Mouse (Mus musculus) forebrain, embryonic 12.5 days (tissue): ENCODE measurements around the gene Ptprd. TPM values are rescaled to one million over a fixed set of nuclear protein-coding genes. Genes with fewer than 3 reads are reported as not detected.

ENCODE experiments used
- ATAC-seq: fragments of 200-750 bp; cut with Nextera tagmentation; 2 replicates; pipeline ENCODE4 v1.8.0; 2017; ENCODE audit warnings: moderate TSS enrichment; ENCODE audit not compliant: low FRiP score
- H3K27ac ChIP-seq: fragments of 300-500 bp; sonication (generic); 2 replicates; pipeline ENCODE4 v1.5.1; 2016; ENCODE audit warnings: mild to moderate bottlenecking
- H3K27me3 ChIP-seq: fragments of 300-500 bp; sonication (generic); 2 replicates; pipeline ENCODE4 v1.6.1; 2016; ENCODE audit warnings: mild to moderate bottlenecking
- H3K36me3 ChIP-seq: fragments of 300-500 bp; sonication (generic); replicated peaks from 2 replicates; pipeline ENCODE4 v1.6.1; 2016; ENCODE audit warnings: mild to moderate bottlenecking
- H3K4me1 ChIP-seq: fragments of 300-500 bp; sonication (generic); 2 replicates; pipeline ENCODE4 v1.6.1; 2016
- H3K4me2 ChIP-seq: fragments of 300-500 bp; sonication (generic); 2 replicates; pipeline ENCODE4 v1.6.1; 2016; ENCODE audit warnings: mild to moderate bottlenecking, moderate library complexity
- H3K4me3 ChIP-seq: fragments of 300-500 bp; sonication (generic); replicated peaks from 2 replicates; pipeline ENCODE4 v1.5.1; 2016; ENCODE audit warnings: mild to moderate bottlenecking
- H3K9ac ChIP-seq: fragments of 300-500 bp; sonication (generic); 2 replicates; pipeline ENCODE4 v1.6.1; 2016; ENCODE audit warnings: mild to moderate bottlenecking
- H3K9me3 ChIP-seq: fragments of 300-500 bp; sonication (generic); 2 replicates; pipeline ENCODE4 v1.6.1; 2016
- WGBS: fragments of 180-500 bp; shearing (Covaris S2); methylation state at CpG from one replicate; pipeline ENCODE4 v1.1.7; 2016; 5-methylcytosine and 5-hydroxymethylcytosine counted together
- polyA plus RNA-seq: library from polyadenylated mRNA; unstranded; fragments of >200 nt; fragmentation: Nextera tagmentation; extraction: Ambion mirVana; gene quantifications from 2 replicates; pipeline ENCODE4 v1.2.1, GENCODE M21; 2016

Gene Ptprd
- polyA plus RNA-seq, 1 experiment from 2014 or later, result 52.0 TPM

GRCm38 (mm10) chr4:76289612-76290483, 1921.9 kb downstream of the Ptprd start:
- no peak for ATAC-seq
- 37% methylated on average over 12 of the region's 12 CpGs for WGBS
- Histone ChIP-seq H3K36me3 (no peaks in the 10 kb centered on the region), H3K9ac (no peak overlapping the region), H3K4me3 (no peak overlapping the region), H3K27ac (no peak overlapping the region), H3K9me3 (no peaks in the 10 kb centered on the region), H3K27me3 (no peaks in the 10 kb centered on the region), H3K4me1 (peaks cover 18% of the 10 kb centered on the region), H3K4me2 (no peak overlapping the region)

- Histone ChIP-seq H3K4me1 (peaks cover 20% of the 10 kb centered on the region), H3K9me3 (no peaks in the 10 kb centered on the region), H3K9ac (no peak overlapping the region), H3K27ac (no peak overlapping the region), H3K36me3 (no peaks in the 10 kb centered on the region), H3K4me3 (no peak overlapping the region), H3K4me2 (no peak overlapping the region), H3K27me3 (no peaks in the 10 kb centered on the region)
- ATAC-seq, result no peak
- 32% methylated on average over 2 of the region's 2 CpGs for WGBS
Measured at GRCm38 (mm10) chr4:76286016-76286415, 1925.7 kb downstream of the Ptprd start.

- no peak for ATAC-seq
- Histone ChIP-seq H3K36me3 (no peaks in the 10 kb centered on the region), H3K9me3 (no peaks in the 10 kb centered on the region), H3K27me3 (no peaks in the 10 kb centered on the region), H3K4me1 (peaks cover 12% of the 10 kb centered on the region), H3K27ac (no peak overlapping the region), H3K9ac (no peak overlapping the region), H3K4me2 (no peak overlapping the region), H3K4me3 (no peak overlapping the region)
- WGBS, result 18% methylated on average over 4 of the region's 4 CpGs
Measured at GRCm38 (mm10) chr4:76282886-76283285, 1928.9 kb downstream of the Ptprd start.

DNA sequence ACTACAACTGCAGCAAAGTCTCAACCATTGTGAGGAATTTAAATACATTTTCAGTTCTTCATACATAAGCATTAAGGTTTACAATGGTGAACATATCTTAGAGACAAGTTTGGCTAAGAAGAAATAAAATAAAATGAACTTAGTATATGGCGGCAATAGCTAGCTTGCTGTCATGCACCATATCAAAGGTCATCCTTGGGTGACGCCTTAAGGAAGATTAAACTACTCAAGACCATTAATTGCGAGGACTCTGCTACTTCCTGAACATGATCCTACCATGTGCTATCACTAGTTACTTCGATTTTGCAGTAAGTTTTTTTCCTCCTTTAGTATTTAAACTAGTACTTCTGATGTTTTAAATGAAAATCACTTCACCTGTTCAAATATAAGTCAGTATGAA, 1949.0 kb downstream of the Ptprd start:
- Histone ChIP-seq H3K27ac (no peak overlapping the region), H3K27me3 (no peaks in the 10 kb centered on the region), H3K4me2 (no peak overlapping the region), H3K9me3 (no peaks in the 10 kb centered on the region), H3K4me3 (no peak overlapping the region), H3K36me3 (no peaks in the 10 kb centered on the region), H3K4me1 (peaks cover 9% of the 10 kb centered on the region; the same call in 1 of the 2 replicates), H3K9ac (no peak overlapping the region)
- ATAC-seq, result no peak
- 88% methylated on average over 4 of the region's 4 CpGs for WGBS

GRCm38 (mm10) chr4:76260686-76261085, 1951.1 kb downstream of the Ptprd start:
- Histone ChIP-seq H3K27ac (no peak overlapping the region), H3K4me3 (no peak overlapping the region), H3K36me3 (no peaks in the 10 kb centered on the region), H3K4me2 (no peak overlapping the region), H3K4me1 (peaks cover 9% of the 10 kb centered on the region; the same call in 1 of the 2 replicates), H3K9ac (no peak overlapping the region), H3K9me3 (no peaks in the 10 kb centered on the region), H3K27me3 (no peaks in the 10 kb centered on the region)
- ATAC-seq, result no peak
- 95% methylated on average over 1 of the region's 1 CpGs for WGBS

DNA sequence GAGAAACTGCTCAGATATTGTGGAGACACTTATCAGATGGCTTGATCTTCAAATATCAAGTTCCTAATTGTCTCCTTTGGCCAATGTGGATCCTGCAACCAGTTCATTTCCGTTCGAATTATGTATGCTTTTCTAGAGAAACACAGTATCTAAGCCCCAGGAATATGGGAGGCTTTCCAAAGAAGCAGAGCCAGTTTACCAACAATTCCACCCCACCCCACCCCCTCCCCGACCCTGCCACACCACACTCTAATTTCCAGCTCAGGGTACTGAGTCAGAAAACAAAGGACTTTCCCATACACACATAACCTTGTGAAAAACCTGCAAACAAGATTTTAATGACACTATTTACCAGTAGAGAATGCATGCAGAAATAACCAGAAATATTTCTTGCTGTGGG, 1951.5 kb downstream of the Ptprd start:
- ATAC-seq, result no peak
- Histone ChIP-seq H3K4me3 (no peak overlapping the region), H3K27ac (no peak overlapping the region), H3K9ac (no peak overlapping the region), H3K4me1 (peaks cover 9% of the 10 kb centered on the region; the same call in 1 of the 2 replicates), H3K9me3 (no peaks in the 10 kb centered on the region), H3K36me3 (no peaks in the 10 kb centered on the region), H3K4me2 (no peak overlapping the region), H3K27me3 (no peaks in the 10 kb centered on the region)
- WGBS, result 57% methylated on average over 3 of the region's 3 CpGs

DNA sequence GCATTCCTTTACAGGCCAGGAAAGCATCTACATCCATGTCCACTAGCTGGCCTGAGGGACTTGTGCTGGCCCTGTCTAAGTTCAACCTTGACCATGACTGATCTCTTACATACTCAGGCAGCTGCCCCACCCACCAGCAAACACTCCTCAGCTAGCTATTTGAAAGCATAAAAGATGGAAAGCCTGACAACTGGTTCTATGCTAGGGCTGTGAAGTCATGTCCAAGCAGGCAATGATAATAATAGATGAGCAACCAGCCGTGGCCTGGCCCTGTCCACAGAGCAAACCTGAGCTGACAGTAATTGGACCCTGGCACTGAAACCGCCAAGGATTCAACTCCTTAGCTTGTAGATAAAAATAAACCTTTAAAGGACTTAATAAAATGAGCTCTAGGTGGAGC, 1952.1 kb downstream of the Ptprd start:
- 71% methylated on average over 2 of the region's 2 CpGs for WGBS
- H3K9ac ChIP-seq, result no peak overlapping the region
- H3K4me2 ChIP-seq, result no peak overlapping the region
- no peak overlapping the region for H3K4me3 ChIP-seq
- peaks cover 9% of the 10 kb centered on the region; the same call in 1 of the 2 replicates for H3K4me1 ChIP-seq
- H3K27me3 ChIP-seq, result no peaks in the 10 kb centered on the region
- H3K36me3 ChIP-seq, result no peaks in the 10 kb centered on the region
- no peak for ATAC-seq
- no peaks in the 10 kb centered on the region for H3K9me3 ChIP-seq
- H3K27ac ChIP-seq, result no peak overlapping the region

DNA sequence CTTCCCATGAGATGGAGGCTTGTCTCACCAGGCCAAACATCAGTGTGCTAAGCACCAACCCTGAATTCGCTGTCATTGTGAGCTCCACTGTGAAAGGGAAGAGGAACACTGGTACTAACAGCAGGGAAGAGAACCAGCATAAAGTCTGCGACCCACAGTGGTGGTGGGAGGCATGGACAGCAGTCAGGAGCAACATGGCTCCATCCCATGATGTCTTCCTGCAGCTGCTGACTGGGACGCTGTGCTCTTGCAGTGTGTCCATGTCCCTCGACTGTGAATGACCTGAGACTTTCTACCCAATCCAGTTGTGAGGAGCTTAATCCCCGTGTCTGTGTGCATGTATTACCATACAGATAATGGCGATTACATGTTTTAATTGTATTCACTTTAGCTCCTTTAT, 1967.4 kb downstream of the Ptprd start:
- Histone ChIP-seq H3K27me3 (no peaks in the 10 kb centered on the region), H3K9me3 (no peaks in the 10 kb centered on the region), H3K4me2 (no peak overlapping the region), H3K27ac (no peak overlapping the region), H3K36me3 (no peaks in the 10 kb centered on the region), H3K4me3 (no peak overlapping the region), H3K4me1 (peaks cover 11% of the 10 kb centered on the region), H3K9ac (no peak overlapping the region)
- WGBS, result 64% methylated on average over 6 of the region's 6 CpGs
- 0 out of 2 replicates have a peak, but pooled peaks have one; percentile 55 for ATAC-seq

DNA sequence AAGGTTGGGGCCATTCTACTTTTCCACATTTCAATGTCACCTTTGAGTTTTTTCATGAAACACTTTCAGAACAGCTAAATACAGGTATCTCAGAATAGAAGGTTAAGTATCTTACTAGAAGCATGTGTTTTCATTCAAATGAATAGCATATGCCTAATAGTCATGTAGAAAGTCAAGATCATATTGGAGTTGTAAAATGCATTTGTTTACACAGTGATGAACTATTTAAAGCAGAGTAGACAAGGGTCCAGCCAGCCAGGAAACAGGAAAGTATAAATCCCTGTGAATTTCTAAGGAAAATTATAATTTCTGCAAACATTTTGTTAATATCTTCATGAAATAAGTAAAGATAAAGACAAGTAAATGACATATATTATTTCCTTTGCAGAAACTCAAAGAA, 1970.2 kb downstream of the Ptprd start:
- H3K4me3 ChIP-seq, result no peak overlapping the region
- H3K27ac ChIP-seq, result no peak overlapping the region
- peaks cover 19% of the 10 kb centered on the region for H3K4me1 ChIP-seq
- no peak overlapping the region for H3K9ac ChIP-seq
- H3K36me3 ChIP-seq, result no peaks in the 10 kb centered on the region
- no peak for ATAC-seq
- H3K9me3 ChIP-seq, result no peaks in the 10 kb centered on the region
- H3K27me3 ChIP-seq, result no peaks in the 10 kb centered on the region
- H3K4me2 ChIP-seq, result no peak overlapping the region

GRCm38 (mm10) chr4:76241140-76241539, 1970.6 kb downstream of the Ptprd start:
- peaks cover 19% of the 10 kb centered on the region for H3K4me1 ChIP-seq
- H3K9ac ChIP-seq, result no peak overlapping the region
- no peak overlapping the region for H3K4me2 ChIP-seq
- H3K27me3 ChIP-seq, result no peaks in the 10 kb centered on the region
- no peak for ATAC-seq
- H3K27ac ChIP-seq, result no peak overlapping the region
- no peaks in the 10 kb centered on the region for H3K36me3 ChIP-seq
- 51% methylated on average over 3 of the region's 3 CpGs for WGBS
- H3K9me3 ChIP-seq, result no peaks in the 10 kb centered on the region
- no peak overlapping the region for H3K4me3 ChIP-seq

DNA sequence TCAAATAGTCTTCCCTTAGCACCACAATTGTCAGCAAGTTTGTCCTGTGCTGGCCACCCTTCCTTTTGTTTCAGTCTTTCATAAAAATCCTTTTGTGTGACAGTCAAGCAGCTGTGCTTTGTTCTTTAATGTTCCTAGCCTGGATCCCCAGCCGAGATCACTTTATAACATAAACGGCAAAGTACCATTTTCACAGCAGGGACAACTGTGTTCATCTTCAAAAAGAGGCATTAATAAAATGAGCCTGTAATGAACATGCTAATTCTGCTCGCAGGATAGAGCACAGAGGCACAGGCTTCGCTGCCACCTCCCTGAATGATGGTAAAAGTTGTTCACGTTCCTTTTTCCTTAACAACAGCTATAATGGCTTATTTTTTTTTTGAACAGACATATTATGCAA, 1972.7 kb downstream of the Ptprd start:
- Histone ChIP-seq H3K9me3 (no peaks in the 10 kb centered on the region), H3K36me3 (no peaks in the 10 kb centered on the region), H3K4me2 (peak overlapping the region; percentile 17), H3K27ac (0 out of 2 replicates have a peak overlapping the region, but pooled peaks have one; percentile 20), H3K27me3 (no peaks in the 10 kb centered on the region), H3K4me1 (peaks cover 15% of the 10 kb centered on the region), H3K4me3 (no peak overlapping the region), H3K9ac (no peak overlapping the region)
- 15% methylated on average over 5 of the region's 5 CpGs for WGBS
- ATAC-seq, result peak; percentile 42

DNA sequence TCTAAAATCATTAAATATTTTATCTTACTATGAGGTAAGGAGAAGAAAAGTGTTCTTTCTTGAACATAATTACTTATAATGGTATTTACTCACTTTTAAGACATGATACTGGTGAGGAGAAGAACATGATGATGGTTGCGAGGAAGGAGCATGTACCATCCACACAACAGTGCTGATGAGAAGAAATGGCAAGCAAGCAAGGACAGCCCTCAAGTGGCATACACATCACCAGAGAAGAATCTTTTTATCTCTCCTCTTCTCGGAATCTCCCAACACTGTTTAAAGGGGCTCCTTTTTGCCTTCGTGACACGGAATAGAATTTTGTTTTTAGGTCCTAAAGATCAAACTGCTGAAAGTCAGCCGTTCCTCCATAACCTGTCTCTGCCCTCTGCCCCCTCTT, 1973.2 kb downstream of the Ptprd start:
- Histone ChIP-seq H3K4me1 (peaks cover 13% of the 10 kb centered on the region), H3K9ac (no peak overlapping the region), H3K27me3 (no peaks in the 10 kb centered on the region), H3K4me2 (no peak overlapping the region), H3K27ac (no peak overlapping the region), H3K36me3 (no peaks in the 10 kb centered on the region), H3K9me3 (no peaks in the 10 kb centered on the region), H3K4me3 (no peak overlapping the region)
- WGBS, result 58% methylated on average over 5 of the region's 5 CpGs
- ATAC-seq, result no peak

- Histone ChIP-seq H3K36me3 (no peaks in the 10 kb centered on the region), H3K9me3 (no peaks in the 10 kb centered on the region), H3K4me2 (no peak overlapping the region), H3K4me1 (peaks cover 13% of the 10 kb centered on the region), H3K4me3 (no peak overlapping the region), H3K27me3 (no peaks in the 10 kb centered on the region), H3K27ac (no peak overlapping the region), H3K9ac (no peak overlapping the region)
- no peak for ATAC-seq
- WGBS, result 91% methylated on average over 1 of the region's 1 CpGs
Measured at GRCm38 (mm10) chr4:76237827-76238226, 1973.9 kb downstream of the Ptprd start.
